Mouse (Mus musculus) heart, postnatal 14 days (tissue): ENCODE data around the gene Sohlh1. TPM values are rescaled to one million over a fixed set of nuclear protein-coding genes. Genes with fewer than 3 reads are reported as not detected.

ENCODE experiments used
- DNase-seq, 2 experiments: peaks; one replicate each; pipeline ENCODE4 v3.0.0; 2021 to 2022
- intact Hi-C: fragments of 180-260 bp; cut with DNase I; formaldehyde crosslinking; loops from one replicate; pipeline ENCODE4 v1.15.1; 2025
- long read RNA-seq, 2 experiments: library from polyadenylated mRNA; stranded (forward); transcript quantifications; one replicate each; pipeline ENCODE4 v2.0.0; 2021
- total RNA-seq, 2 experiments: library from RNA; stranded (reverse); gene quantifications; 2 replicates each; pipeline ENCODE4 v1.2.3; 2021

The Sohlh1 gene
- not detected for total RNA-seq
- long read RNA-seq, experiment 1: 0 reads
- long read RNA-seq, experiment 2: 0 reads

DNA sequence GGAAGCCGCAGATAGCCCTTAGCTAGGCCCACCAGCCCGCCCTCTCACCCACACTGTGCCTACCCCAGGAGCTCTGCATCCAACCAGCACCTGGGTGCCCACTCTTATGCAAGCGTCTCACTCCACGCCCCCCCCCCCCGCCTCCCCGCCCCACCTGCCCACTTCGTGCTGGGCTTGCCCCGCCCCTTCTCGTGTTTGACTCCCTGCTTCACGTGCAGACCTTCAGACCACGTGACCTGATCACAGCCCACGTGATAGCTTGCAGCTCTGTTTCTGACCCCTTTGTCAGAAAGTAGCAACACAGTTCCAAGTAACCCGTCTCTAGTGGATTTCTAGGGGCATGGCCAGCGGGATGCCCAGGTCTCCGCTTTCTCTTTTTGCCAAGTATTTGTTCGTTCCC is at the start of gene Sohlh1:
Sohlh1 (minus strand) TSS at position 23 of the 400 bp plus-strand sequence.
- no peak for DNase-seq
- intact Hi-C loops: no loop called here

DNA sequence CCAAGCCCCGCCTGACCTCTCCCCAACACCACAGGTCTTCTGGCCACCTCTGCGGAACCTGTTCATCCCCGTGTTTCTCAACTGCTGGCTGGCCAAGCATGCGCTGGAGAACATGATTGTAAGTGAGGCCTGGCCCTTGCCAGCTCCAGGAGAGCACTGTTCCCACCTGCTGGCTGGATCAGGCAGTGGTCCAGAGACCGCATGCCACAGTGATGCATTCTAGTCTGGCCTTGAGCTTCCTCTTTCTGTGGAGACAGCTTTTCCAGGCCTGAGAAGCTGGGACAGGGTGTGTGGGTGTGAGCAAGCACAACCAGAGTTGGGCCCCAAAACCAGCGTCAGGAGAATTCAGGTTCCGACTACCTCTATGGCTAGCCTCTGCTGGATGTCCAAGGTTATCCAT is 45.4 kb upstream of the Sohlh1 start:
- DNase-seq: no peak
- intact Hi-C loops: no loop called here

DNA sequence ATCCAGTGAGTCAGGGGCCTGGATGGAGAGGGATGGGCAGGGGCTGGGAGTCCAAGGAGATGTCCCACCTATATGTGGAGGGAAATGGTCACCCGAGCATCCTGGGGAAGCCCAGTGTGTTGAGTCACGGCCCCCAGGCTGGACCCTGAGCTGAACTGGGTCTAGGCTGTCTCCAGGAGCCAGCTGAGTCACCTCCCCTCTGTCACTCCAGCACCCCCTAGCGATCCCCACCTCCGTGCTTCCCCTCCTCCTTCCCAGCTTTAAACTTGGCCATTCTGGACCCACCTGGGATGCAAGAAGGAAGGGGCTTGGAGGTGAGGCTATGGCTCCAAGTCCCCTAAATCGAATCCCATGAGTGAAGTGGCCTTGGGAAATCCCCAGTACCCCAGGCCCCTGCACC is 41.1 kb upstream of the Sohlh1 start:
- DNase-seq: no peak
- intact Hi-C loops: no loop called here

DNA sequence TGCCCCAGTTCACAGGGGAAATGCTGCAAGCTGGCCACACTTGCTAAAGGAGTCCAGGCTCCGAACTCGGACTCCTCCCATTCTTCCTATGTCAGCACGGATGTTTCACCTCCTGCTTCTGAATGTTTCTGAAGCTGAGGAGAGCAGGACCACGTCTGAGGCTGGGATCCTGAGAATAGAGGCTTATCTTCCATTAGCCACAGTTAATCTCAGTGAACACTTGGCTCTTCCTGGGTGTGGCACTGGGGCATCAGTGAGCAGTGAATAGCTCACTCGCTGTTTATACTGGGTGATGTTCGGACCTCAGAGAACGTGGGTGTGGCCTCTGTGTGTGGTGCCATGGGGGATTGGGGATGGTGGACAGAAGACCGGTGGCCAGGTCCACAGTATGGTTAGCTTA is 40.2 kb upstream of the Sohlh1 start:
- intact Hi-C loops: no loop called here
- no peak for DNase-seq

DNA sequence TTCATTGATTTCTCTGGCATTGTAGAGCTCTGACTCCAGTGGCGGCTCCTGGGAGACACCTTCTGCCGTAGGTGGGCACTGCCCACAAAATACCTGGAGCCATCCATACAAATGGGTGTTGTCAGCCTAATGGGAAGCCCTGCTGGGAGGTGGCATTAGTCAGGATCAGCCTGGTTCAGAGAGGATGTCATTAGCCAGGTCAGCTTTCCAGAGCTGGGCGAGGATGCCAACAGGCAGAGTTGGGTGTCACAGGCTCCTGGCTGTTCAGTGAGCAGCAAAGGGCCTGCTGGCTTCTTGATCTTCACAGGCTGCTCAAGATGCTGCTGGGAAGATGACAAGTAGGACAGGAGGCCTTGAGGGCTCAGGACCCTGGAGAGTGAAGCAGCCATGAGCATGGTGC is 37.7 kb upstream of the Sohlh1 start:
- no peak for DNase-seq
- intact Hi-C loops: no loop called here

DNA sequence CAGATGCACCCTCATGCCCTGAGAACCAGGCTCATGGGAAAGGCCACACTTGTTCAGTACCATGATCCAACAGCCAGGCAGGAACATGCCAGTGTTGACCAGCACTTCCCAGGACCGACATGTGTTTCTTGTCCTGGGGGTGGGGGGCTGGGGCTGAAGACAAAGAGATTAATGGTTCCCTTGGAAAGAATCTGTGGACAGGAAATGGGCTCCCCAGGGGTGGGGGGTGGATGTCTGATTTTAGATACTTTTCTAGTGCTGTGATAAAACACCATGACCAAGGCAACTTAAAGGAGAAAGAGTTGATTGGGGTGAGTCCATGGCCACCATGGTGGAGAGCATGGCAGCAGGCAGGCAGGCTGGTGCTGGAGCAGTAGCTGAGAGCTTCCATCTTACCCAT is 35.2 kb upstream of the Sohlh1 start:
- no peak for DNase-seq
- intact Hi-C loops: no loop called here

DNA sequence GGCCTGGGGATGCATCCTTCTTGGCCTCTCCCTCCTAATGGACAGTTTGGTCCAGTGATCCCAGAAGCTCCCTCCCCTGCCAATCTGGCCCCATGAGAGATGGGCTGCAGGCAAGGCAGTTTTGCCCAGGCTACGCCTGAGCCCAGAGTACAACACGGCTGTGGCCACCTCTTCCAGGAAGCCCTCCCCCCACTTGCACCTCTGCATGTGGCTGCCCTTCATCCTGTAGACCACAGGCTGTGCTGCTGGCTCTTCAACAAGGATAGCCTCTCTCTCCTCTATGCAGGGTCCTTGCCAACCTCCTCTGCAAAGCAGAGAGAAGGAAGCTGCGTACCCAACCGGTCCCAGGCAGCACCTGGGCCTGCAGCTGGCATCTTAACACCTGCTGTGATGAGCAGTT is 32.0 kb upstream of the Sohlh1 start:
- intact Hi-C loops: no loop called here
- DNase-seq: no peak

DNA sequence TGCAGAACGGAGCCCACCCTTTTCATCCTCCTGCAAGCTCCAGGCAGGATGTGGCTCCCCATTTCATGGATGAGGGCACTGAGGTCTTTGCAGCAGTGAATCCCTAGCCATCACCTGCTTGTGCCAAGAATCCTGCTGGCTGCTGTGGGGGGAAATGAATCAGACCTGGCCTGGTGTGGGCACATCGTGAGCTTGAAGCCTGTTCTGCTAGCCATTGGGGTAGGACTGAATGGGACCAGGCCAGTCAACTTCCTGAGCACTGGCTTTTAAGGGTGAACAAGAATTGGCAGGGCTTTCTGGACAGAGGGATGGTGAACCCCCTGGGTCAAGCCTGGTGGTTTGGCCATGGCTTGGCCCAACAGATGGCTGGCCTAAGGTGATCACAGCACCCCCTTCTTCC is 31.5 kb upstream of the Sohlh1 start:
- intact Hi-C loops: no loop called here
- DNase-seq: no peak

DNA sequence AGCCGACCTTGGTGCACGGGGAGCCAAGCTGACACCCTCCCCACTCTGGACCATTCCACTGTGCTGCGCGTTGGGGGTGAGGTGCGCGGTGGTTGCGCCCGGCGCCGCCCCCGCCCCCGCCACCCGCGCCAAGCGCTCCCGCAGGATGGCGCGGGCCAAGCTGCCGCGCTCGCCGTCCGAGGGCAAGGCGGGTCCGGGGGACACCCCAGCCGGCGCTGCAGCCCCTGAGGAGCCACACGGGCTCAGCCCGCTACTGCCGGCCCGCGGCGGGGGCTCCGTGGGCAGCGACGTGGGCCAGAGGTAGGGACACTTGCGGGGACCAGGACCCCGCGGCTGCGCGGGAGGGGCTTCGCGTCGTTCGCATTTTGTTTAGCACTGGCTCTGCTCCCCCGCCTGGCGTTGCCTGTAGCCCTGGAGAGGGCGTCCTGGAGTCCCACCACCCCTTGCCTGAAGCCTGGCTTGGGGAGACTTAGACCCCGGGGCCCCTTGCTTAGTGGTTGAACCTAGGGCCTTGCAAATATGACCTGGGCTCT is 30.8 kb upstream of the Sohlh1 start:
- DNase-seq: no peak

DNA sequence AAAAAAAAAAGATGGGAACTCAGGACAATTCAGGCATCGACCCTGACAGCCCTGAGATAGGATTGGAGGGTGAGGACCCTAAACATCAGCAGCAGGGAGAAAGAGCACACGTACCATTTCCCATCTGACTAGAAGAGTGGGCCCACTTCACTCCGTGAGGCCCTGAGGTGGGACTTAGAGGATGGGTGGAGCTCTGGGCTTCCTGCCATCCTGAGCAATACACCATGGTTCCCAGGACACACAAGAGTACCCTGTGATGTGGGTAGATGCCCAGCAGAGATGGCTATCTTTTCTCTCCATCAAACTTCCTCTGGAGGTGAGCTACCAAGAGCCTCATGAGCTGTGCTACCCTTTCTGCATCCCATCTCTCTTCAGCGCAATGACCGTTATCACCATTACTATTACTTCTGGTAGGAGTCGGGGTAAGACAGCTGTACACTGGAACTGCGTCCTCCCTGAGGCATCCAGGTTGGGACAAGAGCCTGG is 30.2 kb upstream of the Sohlh1 start:
- intact Hi-C loops: no loop called here

More for the DNA sequence above, 30.8 kb upstream of the Sohlh1 start:
- intact Hi-C loops: no loop called here

DNA sequence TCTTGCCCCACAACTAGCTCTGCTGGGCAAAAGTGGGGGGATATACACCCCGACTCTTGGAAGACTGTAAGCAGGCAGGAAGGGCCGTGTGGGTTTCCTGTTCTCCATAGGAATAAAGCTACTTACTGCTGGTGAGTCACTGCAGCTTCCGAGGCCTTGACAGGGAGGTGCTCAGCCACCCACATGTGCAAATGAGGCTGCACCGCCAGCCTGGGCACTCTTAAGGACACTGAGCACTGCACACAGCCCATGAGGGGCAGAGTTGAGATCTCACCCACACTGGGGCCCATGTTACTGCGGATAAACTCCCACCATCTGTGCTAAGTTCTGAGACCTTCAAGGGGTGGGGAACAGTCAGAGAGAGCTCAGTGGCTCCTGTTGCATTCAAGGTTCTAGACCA is 19.6 kb upstream of the Sohlh1 start:
- intact Hi-C loops: no loop called here
- no peak for DNase-seq

More for the DNA sequence above, 30.2 kb upstream of the Sohlh1 start:
- DNase-seq: no peak

DNA sequence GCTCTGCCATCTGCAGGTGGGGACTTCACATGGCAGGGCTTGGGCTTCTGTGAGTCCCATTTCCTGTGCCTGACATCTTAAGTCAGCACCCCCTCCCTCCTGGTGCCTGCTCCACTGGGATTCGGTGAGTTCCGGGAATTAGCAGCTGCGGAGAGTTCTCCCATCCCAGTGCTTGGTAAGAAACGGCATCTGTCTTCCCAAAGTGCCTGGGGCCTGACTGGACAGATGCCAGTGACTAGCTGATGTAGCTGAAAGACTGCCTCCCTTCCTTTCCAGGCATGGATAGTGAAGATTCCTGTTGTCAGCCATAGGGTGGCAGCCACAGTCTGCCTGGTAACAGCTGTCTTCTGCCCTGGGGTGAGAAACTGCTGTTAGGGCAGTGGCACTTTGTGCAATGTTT is 18.4 kb upstream of the Sohlh1 start:
- intact Hi-C loops: no loop called here
- DNase-seq: peak in 1 of 2 experiments; percentile 12

DNA sequence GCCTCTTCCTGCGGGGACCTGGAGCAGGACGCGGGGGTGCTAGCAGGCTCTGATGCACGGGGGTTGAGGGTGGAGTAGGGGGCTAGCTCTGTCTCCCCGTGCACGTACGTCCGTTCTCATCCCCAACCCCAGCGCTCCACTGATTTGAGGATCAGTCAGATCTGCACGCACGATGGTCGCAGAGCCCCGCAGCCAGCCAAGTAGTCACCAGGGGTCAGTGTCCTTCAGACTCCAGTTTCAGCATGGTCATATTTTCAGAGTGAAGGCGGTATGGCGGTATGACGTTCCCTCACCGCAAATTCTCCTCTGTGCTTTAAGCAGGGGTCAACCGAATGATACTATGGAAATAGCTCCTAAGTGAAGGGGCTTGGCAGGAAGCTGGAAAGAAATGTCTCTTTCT is 17.2 kb upstream of the Sohlh1 start:
- no peak for DNase-seq
- intact Hi-C loops: no loop called here

DNA sequence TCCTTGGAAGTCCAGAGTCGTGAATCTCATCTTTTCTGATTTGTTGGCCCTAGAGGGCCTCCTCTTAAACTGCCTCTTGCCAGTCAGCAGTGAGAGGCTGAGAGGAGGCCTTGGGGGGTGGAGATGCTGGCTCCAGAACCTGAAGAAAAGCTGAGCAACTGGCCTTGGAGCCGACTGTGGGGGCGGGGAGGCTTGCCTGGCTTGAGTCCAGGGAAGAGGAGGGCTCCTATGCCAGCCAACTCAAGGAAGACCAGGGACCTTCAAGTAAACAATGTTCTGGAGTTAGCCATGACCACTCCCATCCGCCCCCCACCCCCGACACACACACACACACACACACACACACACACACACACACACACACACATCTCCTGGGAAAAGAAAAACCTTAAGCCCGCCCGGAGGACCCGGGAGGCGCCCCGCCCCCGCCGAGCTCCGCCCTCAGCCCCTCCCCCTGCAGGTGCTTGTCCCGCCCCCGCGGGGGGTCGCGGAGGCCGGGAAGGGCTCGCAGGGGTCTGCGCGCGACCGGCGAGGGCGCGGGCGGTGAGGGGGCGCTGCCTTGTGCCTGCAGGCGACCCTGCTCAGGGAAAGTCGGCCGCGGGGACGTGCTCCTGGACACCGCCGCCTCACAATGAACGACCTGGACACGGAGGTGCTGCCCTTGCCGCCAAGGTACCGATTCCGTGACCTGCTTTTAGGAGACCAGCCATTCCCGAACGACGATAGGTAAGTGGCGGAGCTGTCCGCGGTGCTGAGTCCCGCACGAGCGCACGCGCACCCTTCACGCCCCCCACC is 16.5 kb upstream of the Sohlh1 start, which contains the start of gene Kcnt1:
Kcnt1 (plus strand) TSS at position 398 of the 795 bp plus-strand sequence.
- DNase-seq: peak; percentile 31 to 40
- intact Hi-C loops: no loop called here

DNA sequence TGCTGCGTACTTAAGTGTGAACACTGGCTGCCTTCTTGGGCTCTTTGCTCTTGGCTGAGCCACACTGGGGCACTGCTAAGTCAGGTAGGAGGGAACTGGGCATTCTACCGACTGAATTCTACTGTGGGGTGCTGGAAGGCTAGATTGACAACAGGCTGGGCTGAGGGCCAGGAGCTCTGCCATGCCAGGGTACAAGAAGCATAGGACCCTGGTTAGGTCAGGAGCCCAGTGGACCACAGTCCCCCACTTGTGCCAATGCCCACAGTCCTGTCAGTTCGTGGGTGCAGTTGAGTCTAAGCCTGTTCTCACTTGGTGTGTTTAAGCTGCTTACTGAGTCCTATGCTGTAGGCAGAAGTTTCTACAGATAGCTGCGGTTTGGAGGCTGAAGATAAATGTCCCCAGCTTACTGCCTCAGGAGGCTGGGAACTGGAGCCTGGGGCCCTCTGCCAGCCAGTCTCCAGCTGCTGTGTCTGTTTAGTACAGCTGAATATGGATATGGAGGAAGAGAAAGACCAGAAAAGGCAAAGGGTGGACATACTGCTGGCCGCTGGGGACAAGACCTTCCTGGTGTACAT is 15.7 kb upstream of the Sohlh1 start:
- intact Hi-C loops: no loop called here
- no peak for DNase-seq

DNA sequence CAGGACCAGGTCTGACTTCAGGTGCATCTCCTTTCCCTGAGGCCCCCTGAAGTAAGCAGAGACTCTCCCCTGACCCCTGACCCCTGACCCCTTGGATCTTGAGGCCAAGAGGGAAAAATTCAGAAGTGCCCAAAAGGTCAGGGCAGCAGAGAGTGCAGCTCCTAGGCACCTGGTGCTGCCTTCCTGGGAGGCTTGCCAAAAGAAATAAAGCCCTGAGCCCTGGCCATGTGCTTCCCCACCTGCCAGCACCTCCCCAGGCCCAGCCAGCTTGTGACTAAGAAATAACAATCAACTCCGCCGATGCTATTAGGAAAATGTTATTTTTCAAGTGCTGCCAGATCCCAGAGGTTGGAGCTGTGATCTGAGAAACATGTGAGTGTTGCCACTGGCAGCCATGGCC is 15.0 kb upstream of the Sohlh1 start:
- DNase-seq: no peak
- intact Hi-C loops: no loop called here

DNA sequence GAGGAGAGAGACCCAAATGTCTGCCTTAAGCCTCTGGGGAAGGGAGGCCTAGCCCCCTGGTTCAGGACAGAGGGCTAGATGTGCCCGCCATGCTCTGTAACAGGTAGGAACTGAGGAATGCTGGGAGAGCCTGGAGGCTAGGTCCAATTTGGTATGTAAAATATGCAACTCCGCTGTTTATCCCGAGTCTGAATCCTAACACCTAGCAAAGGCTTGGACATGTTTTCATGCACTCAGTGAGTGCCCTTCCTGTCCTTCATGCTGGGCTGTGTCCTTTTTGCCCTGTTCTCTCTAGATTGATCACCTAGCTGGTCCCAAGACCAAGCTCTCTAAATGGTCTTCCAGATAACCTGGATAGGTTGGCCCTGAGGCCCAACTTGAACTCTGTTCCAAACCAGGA is 12.8 kb upstream of the Sohlh1 start:
- no peak for DNase-seq
- intact Hi-C loops: no loop called here

DNA sequence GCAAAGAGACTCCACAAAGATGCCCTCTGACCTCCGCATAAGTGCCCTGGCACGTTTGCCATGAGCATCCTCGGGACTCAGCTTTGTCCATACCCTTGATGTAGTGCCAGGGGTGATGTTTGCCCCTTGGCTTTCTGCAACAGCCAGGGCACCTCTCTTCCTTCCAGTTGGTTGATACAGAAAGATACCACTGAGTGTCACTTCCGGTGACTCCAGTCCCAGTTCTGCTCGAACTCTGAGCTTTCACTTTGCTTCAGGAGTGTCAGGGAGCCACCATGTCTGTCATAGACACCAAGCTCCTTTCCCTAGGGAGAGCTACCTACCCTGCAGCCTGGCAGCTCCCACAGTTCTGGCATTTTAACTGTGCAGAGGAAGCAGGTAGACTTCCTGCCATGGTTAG is 7.0 kb upstream of the Sohlh1 start:
- intact Hi-C loops: loop anchor here (5.0 kb wide), 1 partner anchor 158 kb away; no protein-coding TSS in a partner anchor
- no peak for DNase-seq

DNA sequence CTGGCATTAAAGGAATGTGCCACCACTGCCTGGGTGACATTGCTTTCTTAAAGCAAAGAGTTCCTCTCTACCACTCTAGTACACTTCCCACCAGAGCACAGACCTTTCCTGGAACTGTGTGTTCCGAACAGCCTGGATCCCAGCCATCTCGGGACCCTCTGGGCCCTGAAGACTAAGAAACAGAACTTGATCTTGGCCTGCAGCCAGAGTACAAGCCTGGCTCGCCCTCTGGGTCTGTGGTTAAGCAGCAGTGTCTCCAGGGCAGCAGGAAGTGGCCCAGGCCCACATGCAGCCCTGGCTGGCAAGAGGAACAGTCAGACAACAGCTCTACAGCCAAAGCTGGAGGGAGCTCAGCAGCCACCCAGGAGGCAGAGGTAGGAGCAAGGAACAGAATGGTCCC is 5.6 kb upstream of the Sohlh1 start:
- intact Hi-C loops: loop anchor here (5.0 kb wide), 1 partner anchor 160 kb away; no protein-coding TSS in a partner anchor
- peak; percentile 25 to 30 for DNase-seq

DNA sequence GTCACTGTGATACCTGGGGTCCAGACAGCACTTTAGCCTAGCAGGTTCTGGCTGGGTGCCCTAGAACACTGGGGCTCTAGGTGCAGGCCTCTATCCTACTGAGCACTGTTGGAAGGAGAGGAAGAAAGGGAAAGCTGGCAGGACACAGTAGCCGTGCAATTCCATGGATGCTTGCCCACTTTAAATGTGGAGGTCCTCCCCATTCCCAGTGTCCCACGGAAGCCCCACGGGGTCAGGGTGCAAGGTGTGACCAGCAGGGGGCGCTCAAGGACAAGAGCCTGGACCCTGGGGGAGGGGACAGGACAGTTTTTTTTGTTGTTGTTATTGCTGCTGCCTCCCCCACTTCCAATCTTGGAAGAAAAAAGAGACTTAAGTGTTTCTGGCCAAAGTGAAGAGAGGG is 3.3 kb upstream of the Sohlh1 start:
- DNase-seq: peak; percentile 64 to 70
- intact Hi-C loops: loop anchor here (5.0 kb wide), 1 partner anchor 162 kb away; no protein-coding TSS in a partner anchor

DNA sequence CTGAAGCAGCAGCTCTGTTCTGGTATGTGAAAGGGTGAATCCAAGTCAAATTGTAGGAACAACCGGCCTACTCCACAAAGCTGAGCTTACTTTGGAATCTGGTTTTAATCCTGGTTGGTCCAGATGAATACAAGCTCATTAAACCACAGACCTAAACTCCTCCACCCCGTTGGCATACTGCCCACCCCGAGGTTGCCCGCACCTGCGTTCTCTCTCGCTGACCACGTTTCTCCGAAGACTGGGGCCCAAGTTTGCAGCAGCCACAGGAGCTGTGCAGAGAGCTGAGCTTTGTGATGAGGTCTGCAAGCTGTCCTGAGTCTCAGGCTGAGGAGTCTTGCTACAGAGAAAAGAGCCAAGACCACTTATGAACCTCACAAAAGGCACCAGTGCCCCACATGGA is 532 bp downstream of the Sohlh1 start:
- DNase-seq: no peak
- intact Hi-C loops: no loop called here

DNA sequence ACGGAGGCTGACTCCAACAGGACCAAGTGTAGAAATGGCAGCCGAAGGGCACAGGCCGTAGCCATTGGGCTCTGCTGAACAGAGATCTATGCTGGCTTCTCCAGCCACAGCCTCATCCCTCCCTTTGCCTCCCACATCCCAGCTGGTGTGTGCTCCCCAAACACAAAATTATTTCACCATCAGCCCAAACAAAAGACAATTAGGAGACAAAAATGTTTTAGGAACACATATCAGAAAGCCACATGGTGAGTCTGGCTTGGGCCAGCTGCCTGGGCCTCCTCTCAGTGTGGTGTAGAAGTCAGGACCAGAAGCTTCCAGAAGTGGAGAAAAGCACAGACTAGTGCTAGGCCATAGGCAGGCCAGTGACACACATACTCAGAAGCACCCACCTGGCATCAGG is 3.0 kb downstream of the Sohlh1 start:
- intact Hi-C loops: no loop called here
- no peak for DNase-seq
